Mouse (Mus musculus) embryo, embryonic 11.5 days (tissue): ENCODE results near the gene Rgl1.
A peak's percentile ranks its signal among the peaks of the same experiment; 100 is the strongest.
"Not testable (repeated sequence)": the region's sequence is repeated elsewhere in the genome, so short reads cannot be mapped to it uniquely, and the experiment has no call there.

Source experiments
- DNase-seq: peaks from one replicate; pipeline ENCODE4 v3.0.0-alpha.2; 2012; ENCODE audit warnings: low read depth, low spot score

Gene Rgl1

GRCm38 (mm10) chr1:152659961-152660360 lies 106.2 kb downstream of the Rgl1 start:
- DNase-seq = no peak

GRCm38 (mm10) chr1:152656601-152657000 lies 109.5 kb downstream of the Rgl1 start:
- no peak for DNase-seq

- DNase-seq = no peak
Observed at GRCm38 (mm10) chr1:152654851-152655250, 111.3 kb downstream of the Rgl1 start.

- DNase-seq = no peak
Observed at GRCm38 (mm10) chr1:152651495-152651874, 114.7 kb downstream of the Rgl1 start.

GRCm38 (mm10) chr1:152650856-152651494 lies 115.2 kb downstream of the Rgl1 start:
- DNase-seq = no peak

- no peak for DNase-seq
Observed at GRCm38 (mm10) chr1:152648052-152648451, 118.1 kb downstream of the Rgl1 start.

GRCm38 (mm10) chr1:152642207-152642606 lies 123.9 kb downstream of the Rgl1 start:
- DNase-seq = not testable (repeated sequence)

GRCm38 (mm10) chr1:152640195-152640981 lies 125.8 kb downstream of the Rgl1 start:
- DNase-seq = no peak

GRCm38 (mm10) chr1:152639344-152639743 lies 126.8 kb downstream of the Rgl1 start:
- no peak for DNase-seq

- no peak for DNase-seq
Observed at GRCm38 (mm10) chr1:152634638-152635037, 131.5 kb downstream of the Rgl1 start.

- DNase-seq = no peak
Observed at GRCm38 (mm10) chr1:152629780-152630179, 136.4 kb downstream of the Rgl1 start.

- no peak for DNase-seq
Observed at GRCm38 (mm10) chr1:152625651-152626050, 140.5 kb downstream of the Rgl1 start.

- peak; percentile 59 for DNase-seq
Observed at GRCm38 (mm10) chr1:152624644-152625454, 141.3 kb downstream of the Rgl1 start.

GRCm38 (mm10) chr1:152623375-152624270 lies 142.5 kb downstream of the Rgl1 start:
- DNase-seq = no peak

GRCm38 (mm10) chr1:152622765-152623211 lies 143.4 kb downstream of the Rgl1 start:
- no peak for DNase-seq

GRCm38 (mm10) chr1:152621624-152622023 lies 144.5 kb downstream of the Rgl1 start:
- no peak for DNase-seq

GRCm38 (mm10) chr1:152619396-152619795 lies 146.8 kb downstream of the Rgl1 start:
- DNase-seq = no peak

- DNase-seq = no peak
Observed at GRCm38 (mm10) chr1:152618896-152619295, 147.3 kb downstream of the Rgl1 start.

GRCm38 (mm10) chr1:152618381-152618780 lies 147.8 kb downstream of the Rgl1 start:
- no peak for DNase-seq

- DNase-seq = no peak
Observed at GRCm38 (mm10) chr1:152617745-152618342, 148.3 kb downstream of the Rgl1 start.

- no peak for DNase-seq
Observed at GRCm38 (mm10) chr1:152616777-152617057, 149.4 kb downstream of the Rgl1 start.
